Mouse (Mus musculus): ENCODE measurements at regions not wholly inside any gene's neighbourhood (a gene's known extent, or its start where the extent isn't known, plus 50 kb on each side); places are given as distances from the start of the nearest gene placed in this dataset.

DNA sequence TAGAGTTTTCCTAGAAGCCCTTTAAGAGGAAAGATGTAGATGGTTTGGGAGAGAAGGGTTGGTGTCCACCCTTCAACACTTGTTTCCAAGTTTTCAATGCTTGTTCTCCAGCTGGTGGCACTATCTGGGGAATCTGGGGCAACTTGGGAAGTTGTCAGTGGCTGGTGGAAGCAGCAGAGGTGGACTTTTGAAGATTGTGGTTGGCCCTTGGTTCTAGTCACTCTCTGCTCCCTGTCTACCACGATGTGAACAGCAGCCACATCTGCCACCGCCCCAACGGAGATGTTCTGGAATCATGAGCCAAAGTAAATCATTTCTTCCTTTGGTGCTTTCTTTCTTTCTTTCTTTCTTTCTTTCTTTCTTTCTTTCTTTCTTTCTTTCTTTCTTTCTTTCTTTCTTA, 234.9 kb upstream of the Klf3 start:
- TF ChIP-seq CTCF (IDR thresholded peaks at IDR 0.05; ENCODE audit: control insufficient read depth, insufficient read depth, insufficient read length) (no peak), MYOD1 (IDR thresholded peaks at IDR 0.05; ENCODE audit: control insufficient read depth, insufficient read length, low read depth) (no peak), MAX (IDR thresholded peaks at IDR 0.05) (no peak), USF1 (IDR thresholded peaks at IDR 0.05; ENCODE audit: low read depth) (no peak), CEBPB (IDR thresholded peaks at IDR 0.05; ENCODE audit: low read depth) (no peak)
